Mouse (Mus musculus): ENCODE measurements around the gene Dcst2.

DNA sequence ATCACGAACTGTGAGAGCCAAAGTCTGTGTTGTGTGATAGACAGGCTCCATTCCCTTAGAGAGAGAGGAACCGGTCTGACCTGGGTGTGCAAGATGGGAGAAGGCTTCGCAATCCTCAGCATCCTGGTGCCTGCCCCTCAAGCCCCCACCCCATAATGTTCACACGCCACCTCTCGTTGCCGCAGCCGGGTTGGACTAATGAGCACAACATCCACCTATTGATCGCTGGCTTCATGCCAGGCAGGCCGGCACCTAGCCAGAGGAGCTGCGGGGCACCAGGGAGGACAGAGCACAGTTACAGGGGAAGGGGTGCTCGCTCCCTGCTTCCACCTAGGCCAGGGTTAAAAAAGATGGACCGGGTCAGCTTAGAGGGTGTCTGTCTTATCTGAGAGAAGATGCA lies 29.3 kb upstream of the Dcst2 start:
- TF ChIP-seq CTCF (conservative IDR thresholded peaks at IDR 0.05; ENCODE audit: low read length) (no peak), POU5F1 (IDR thresholded peaks at IDR 0.05; ENCODE audit: borderline replicate concordance, low read length) (no peak), NANOG (IDR thresholded peaks at IDR 0.05; ENCODE audit: borderline replicate concordance, low read length) (no peak)

Measured in E14TG2a.4 (cell line).